Mouse (Mus musculus) limb, embryonic 11.5 days (tissue): ENCODE measurements at regions not wholly inside any gene's neighbourhood (a gene's known extent, or its start where the extent isn't known, plus 50 kb on each side); places are given as distances from the start of the nearest gene placed in this dataset.

ENCODE experiments used
- ATAC-seq: fragments of 200-750 bp; cut with Nextera tagmentation; 2 replicates; pipeline ENCODE4 v1.8.0; 2017; ENCODE audit warnings: low read depth; ENCODE audit not compliant: insufficient number of reproducible peaks, low FRiP score, low TSS enrichment
- DNase-seq: peaks from one replicate; pipeline ENCODE4 v3.0.0-alpha.2; 2015; ENCODE audit warnings: low spot score
- H3K27ac ChIP-seq: fragments of 300-500 bp; sonication (generic); replicated peaks from 2 replicates; pipeline ENCODE4 v1.5.1; 2014; ENCODE audit warnings: low read depth, mild to moderate bottlenecking, low read length
- H3K27me3 ChIP-seq: fragments of 300-500 bp; sonication (generic); 2 replicates; pipeline ENCODE4 v1.6.1; 2014; ENCODE audit warnings: mild to moderate bottlenecking, low read length, mixed read lengths; ENCODE audit not compliant: control insufficient read depth, insufficient read depth
- H3K36me3 ChIP-seq: fragments of 300-500 bp; sonication (generic); 2 replicates; pipeline ENCODE4 v1.6.1; 2014; ENCODE audit warnings: mild to moderate bottlenecking, low read length, moderate library complexity, mixed read lengths; ENCODE audit not compliant: control insufficient read depth, insufficient read depth
- H3K4me1 ChIP-seq: fragments of 300-500 bp; sonication (generic); 2 replicates; pipeline ENCODE4 v1.6.1; 2014; ENCODE audit warnings: low read length, mixed read lengths; ENCODE audit not compliant: control insufficient read depth, insufficient read depth
- H3K4me2 ChIP-seq: fragments of 300-500 bp; sonication (generic); 2 replicates; pipeline ENCODE4 v1.6.1; 2014; ENCODE audit warnings: low read depth, mild to moderate bottlenecking, moderate library complexity; ENCODE audit not compliant: severe bottlenecking
- H3K4me3 ChIP-seq: fragments of 300-500 bp; sonication (generic); 2 replicates; pipeline ENCODE4 v1.5.1; 2014; ENCODE audit warnings: low read depth, low read length
- H3K9ac ChIP-seq: fragments of 300-500 bp; sonication (generic); 2 replicates; pipeline ENCODE4 v1.6.1; 2014; ENCODE audit warnings: mild to moderate bottlenecking, low read length
- H3K9me3 ChIP-seq: fragments of 300-500 bp; sonication (generic); 2 replicates; pipeline ENCODE4 v1.6.1; 2016; ENCODE audit warnings: low read length; ENCODE audit not compliant: control insufficient read depth
- WGBS: fragments of 180-500 bp; shearing (Covaris S2); extraction: QIAGEN DNeasy Blood & Tissue Kit; methylation state at CpG from one replicate; pipeline ENCODE4 v1.1.7; 2014; 5-methylcytosine and 5-hydroxymethylcytosine counted together

DNA sequence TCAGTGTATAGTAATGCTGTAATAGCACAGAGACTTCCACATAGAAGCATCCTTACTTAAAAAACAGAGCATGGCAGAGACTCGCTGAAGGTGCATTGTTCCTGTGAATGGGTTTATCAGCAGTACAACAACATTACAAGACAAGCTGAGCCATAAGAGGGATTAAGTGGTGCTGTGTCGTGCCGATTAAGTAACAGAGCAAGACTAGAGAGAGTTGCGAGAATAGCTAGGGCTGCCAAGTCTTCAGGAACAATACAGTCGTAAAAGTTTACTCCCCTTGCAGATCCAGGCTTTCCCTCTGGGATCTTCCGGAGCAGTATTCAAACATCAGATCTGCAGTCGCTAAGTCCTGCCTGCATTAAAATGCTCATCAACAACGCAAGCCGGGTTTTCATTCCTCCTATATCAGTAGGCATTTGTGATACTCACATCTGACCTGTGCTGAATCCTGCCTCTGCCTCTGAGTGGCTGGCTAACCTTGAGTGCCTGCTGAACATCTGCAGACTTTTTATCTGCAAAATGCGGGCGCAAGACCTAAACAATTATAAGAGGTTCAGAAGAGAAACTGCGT is 247.1 kb downstream of the Ttll7 start:
- WGBS: 36% methylated on average over 12 of the region's 12 CpGs
- Histone ChIP-seq H3K4me3 (no peak overlapping the region), H3K9ac (no peak overlapping the region), H3K9me3 (no peaks in the 10 kb centered on the region), H3K4me1 (peaks cover 7% of the 10 kb centered on the region), H3K36me3 (no peaks in the 10 kb centered on the region), H3K4me2 (no peak overlapping the region), H3K27me3 (0 out of 2 replicates have a peak, but pooled peaks cover 3% of the 10 kb centered on the region), H3K27ac (no peak overlapping the region)
- no peak for ATAC-seq
- peak; percentile 26 for DNase-seq

DNA sequence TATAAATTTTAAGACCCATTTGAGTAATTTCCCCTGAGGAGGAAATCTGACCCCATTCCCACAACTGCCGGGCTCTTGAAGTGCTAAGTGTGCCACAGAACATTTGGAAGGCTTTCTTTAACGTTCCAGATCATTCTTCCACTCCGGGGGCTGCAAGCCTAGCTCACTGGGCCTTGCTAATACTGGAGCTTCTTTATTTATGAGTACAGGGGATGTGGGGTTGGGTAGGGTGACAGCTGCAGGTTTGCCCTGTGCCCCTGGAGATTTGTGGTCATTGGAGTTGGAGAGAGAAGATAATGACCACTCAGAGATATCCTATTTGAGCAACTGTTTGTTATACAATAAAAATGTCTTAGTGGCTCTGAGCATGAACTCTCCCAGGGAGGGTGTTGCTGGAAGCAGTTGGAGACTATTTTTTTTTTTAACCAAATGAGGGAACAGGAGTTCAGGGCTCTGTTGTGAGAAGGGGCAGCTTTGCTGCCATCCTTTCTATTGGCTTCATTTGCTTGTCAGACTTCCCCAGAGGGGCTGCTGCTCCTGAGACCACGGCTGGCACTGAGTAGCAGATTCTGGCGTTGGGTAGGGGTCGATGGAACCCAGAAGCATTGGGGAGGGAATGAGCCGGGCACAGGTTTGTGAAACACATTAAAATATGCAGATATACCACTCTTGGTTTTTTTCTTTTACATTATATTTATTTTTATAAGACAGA is 249.0 kb downstream of the Ttll7 start:
- H3K9ac ChIP-seq: no peak overlapping the region
- 37% methylated on average over 7 of the region's 7 CpGs for WGBS
- no peaks in the 10 kb centered on the region for H3K36me3 ChIP-seq
- H3K9me3 ChIP-seq: no peaks in the 10 kb centered on the region
- H3K4me1 ChIP-seq: peaks cover 7% of the 10 kb centered on the region
- no peak overlapping the region for H3K27ac ChIP-seq
- ATAC-seq (no peak), DNase-seq (no peak)
- H3K4me3 ChIP-seq: no peak overlapping the region
- H3K4me2 ChIP-seq: no peak overlapping the region
- H3K27me3 ChIP-seq: 0 out of 2 replicates have a peak, but pooled peaks cover 3% of the 10 kb centered on the region

- H3K9me3 ChIP-seq: no peaks in the 10 kb centered on the region
- H3K27me3 ChIP-seq: 0 out of 2 replicates have a peak, but pooled peaks cover 3% of the 10 kb centered on the region
- DNase-seq (no peak), ATAC-seq (no peak)
- no peak overlapping the region for H3K9ac ChIP-seq
- peaks cover 7% of the 10 kb centered on the region for H3K4me1 ChIP-seq
- no peak overlapping the region for H3K4me3 ChIP-seq
- H3K36me3 ChIP-seq: no peaks in the 10 kb centered on the region
- H3K4me2 ChIP-seq: no peak overlapping the region
- WGBS: 78% methylated on average over 3 of the region's 3 CpGs
- no peak overlapping the region for H3K27ac ChIP-seq
Observed at GRCm38 (mm10) chr3:147101765-147102113, 249.6 kb downstream of the Ttll7 start.

DNA sequence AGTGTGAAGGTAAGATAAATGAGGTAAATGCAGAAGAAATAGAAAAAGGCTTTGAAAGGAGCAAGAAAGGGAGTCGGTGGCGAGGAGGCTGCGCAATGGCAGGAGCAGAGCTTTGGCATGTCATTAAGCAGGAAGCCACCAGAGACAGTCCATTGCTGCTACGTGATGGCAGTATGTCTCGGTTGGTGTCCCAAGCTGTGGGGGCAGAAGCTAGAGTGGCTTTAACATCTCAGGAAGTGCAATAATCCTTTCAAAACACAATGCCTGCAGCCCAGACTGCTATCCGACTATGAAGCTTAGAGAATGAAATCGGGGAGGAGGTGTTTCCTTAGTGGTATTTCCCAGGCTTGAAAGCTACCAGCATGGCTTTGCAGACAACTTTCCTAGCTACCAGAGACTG is 251.3 kb downstream of the Ttll7 start:
- Histone ChIP-seq H3K4me1 (peaks cover 3% of the 10 kb centered on the region), H3K27me3 (0 out of 2 replicates have a peak, but pooled peaks cover 3% of the 10 kb centered on the region), H3K4me2 (no peak overlapping the region), H3K27ac (no peak overlapping the region), H3K9me3 (no peaks in the 10 kb centered on the region), H3K4me3 (no peak overlapping the region), H3K9ac (no peak overlapping the region), H3K36me3 (no peaks in the 10 kb centered on the region)
- WGBS: 77% methylated on average over 7 of the region's 7 CpGs
- DNase-seq: no peak
- ATAC-seq: no peak

GRCm38 (mm10) chr3:147117609-147118008 is 265.4 kb downstream of the Ttll7 start:
- Histone ChIP-seq H3K27ac (no peak overlapping the region; the same call in 1 of the 2 replicates), H3K9me3 (no peaks in the 10 kb centered on the region), H3K9ac (no peak overlapping the region), H3K4me3 (no peak overlapping the region), H3K36me3 (no peaks in the 10 kb centered on the region), H3K27me3 (no peaks in the 10 kb centered on the region), H3K4me2 (no peak overlapping the region), H3K4me1 (peaks cover 8% of the 10 kb centered on the region)
- 40% methylated on average over 4 of the region's 4 CpGs for WGBS
- no peak for DNase-seq
- ATAC-seq: peak; percentile 60; the same call in 1 of the 2 replicates

GRCm38 (mm10) chr3:147118092-147118491 is 265.9 kb downstream of the Ttll7 start:
- Histone ChIP-seq H3K4me3 (no peak overlapping the region), H3K27me3 (no peaks in the 10 kb centered on the region), H3K4me1 (peaks cover 8% of the 10 kb centered on the region), H3K36me3 (no peaks in the 10 kb centered on the region), H3K9me3 (no peaks in the 10 kb centered on the region), H3K4me2 (no peak overlapping the region), H3K9ac (no peak overlapping the region), H3K27ac (no peak overlapping the region; the same call in 1 of the 2 replicates)
- DNase-seq (peak; percentile 57), ATAC-seq (peak; percentile 82; the same call in 1 of the 2 replicates)
- WGBS: 25% methylated on average over 5 of the region's 5 CpGs

DNA sequence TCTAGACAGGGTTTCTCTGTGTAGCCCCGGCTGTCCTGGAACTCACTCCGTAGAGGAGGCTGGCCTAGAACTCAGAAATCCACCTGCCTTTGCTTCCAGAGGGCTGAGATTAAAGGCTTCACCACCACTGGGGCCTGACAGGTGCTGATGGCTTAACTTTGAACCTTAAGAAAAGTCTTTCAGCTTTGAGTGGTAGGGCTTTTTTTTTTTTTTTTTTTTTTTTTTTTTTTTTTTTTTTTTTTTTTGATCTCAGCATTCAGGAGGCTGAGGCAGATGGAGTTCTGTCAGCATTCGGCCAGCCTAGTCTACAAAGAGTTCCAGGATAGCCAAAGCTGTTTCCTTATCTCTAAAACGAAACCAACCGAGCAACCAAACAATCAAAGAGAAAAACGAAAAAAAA is 266.5 kb downstream of the Ttll7 start:
- WGBS: 86% methylated on average over 6 of the region's 6 CpGs
- Histone ChIP-seq H3K4me2 (no peak overlapping the region), H3K4me1 (peaks cover 8% of the 10 kb centered on the region), H3K36me3 (no peaks in the 10 kb centered on the region), H3K4me3 (no peak overlapping the region), H3K9ac (no peak overlapping the region), H3K27ac (no peak overlapping the region), H3K27me3 (no peaks in the 10 kb centered on the region), H3K9me3 (no peaks in the 10 kb centered on the region)
- DNase-seq: no peak
- ATAC-seq: no peak

DNA sequence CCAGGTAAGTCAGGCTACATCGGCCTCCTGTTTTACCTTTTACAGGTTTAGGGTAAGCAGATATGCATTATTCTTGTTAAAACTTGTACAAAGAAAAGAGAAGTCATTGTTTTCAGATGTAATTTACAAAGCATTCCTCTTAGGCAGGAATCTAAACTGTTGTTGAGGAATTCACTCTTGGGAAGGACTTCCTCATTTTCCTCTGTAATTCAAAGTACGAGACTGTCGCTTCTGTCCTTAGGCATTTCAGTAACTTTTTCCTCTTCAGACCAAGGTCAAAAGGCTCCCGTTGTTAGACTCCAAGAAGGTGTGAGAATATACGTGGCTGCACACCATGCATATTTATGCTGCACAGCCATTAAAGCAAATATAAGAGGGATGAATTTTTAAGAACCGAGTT is 269.7 kb downstream of the Ttll7 start:
- H3K27me3 ChIP-seq: no peaks in the 10 kb centered on the region
- H3K9ac ChIP-seq: no peak overlapping the region
- H3K27ac ChIP-seq: no peak overlapping the region
- no peak overlapping the region for H3K4me2 ChIP-seq
- no peaks in the 10 kb centered on the region for H3K9me3 ChIP-seq
- 87% methylated on average over 6 of the region's 6 CpGs for WGBS
- DNase-seq: no peak
- H3K4me3 ChIP-seq: no peak overlapping the region
- H3K36me3 ChIP-seq: no peaks in the 10 kb centered on the region
- no peak for ATAC-seq
- H3K4me1 ChIP-seq: peaks cover 8% of the 10 kb centered on the region
